Mouse (Mus musculus) kidney, adult 11 months (tissue): ENCODE measurements around the gene Slc13a1.
"Not testable (repeated sequence)": the region's sequence is repeated elsewhere in the genome, so short reads cannot be mapped to it uniquely, and the experiment has no call there.

Source experiments
- DNase-seq: peaks from one replicate; pipeline ENCODE4 v3.0.0; 2022

Gene Slc13a1

DNA sequence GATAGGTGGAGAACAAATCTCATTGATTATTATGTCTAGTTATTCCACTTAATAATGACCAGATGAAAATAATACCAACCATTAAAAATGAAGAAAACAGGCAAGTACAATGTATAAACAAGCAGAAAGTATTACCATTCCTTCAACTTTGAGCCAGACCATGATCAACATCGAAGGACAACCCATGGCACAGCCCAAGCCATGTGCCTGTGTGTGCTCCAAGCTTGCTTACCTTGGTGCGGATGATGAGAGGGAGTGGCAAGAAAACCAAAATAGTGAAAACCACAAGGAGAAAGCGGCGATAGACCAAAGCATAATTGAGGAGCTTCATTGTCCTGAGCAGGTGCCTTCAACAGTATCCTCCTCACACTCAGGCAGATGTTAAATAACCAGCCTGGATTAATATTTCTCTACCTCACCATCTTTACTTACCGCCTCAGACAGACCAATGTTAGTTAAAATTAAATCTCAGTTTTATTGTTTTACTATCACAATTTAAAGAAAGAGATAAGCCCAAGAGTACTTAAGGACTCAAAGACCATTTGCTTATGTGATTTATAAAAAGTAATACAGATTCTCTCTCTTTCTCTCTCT, at the start of gene Slc13a1:
Gene Slc13a1, minus strand, starts transcription at position 359 of the 594 bp plus-strand sequence.
- DNase-seq, result peak; percentile 6

DNA sequence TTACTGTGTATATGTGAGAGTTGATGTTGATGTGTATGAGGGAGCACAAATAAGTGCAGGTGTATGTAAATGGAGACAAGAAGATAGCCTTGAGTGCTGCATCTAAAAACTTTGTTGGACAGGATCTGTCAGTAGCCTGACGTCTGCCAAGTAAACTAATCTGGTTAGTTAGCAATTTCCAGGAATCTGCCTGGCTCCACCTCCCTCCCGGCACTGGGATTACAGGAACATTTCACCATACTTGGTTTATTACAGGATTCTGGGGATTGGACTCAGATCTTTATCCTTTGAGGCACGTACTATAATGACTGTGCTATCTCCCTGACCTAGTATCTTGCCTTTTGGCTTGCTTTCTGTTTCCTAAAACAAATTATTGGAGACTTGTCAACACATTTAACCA, 40.0 kb upstream of the Slc13a1 start:
- no peak for DNase-seq

DNA sequence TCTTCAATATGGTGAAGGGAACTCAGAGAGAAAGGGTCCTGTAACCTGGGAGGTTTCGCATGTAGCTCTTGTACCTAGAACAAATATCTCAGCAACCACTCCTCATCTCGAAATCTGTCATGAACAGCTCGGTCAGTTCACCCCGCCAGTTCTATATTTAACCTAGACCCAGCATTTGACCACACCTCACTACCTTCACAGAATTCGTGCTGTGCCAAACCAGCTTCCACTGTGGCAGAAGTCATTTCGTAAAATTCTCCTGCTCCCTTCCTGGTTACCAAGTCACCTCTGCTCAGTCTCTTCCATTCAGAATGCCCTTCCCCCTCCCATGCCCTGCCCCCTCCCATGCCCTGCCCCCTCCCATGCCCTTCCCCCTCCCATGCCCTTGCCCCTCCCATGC, 34.3 kb upstream of the Slc13a1 start:
- DNase-seq, result no peak

DNA sequence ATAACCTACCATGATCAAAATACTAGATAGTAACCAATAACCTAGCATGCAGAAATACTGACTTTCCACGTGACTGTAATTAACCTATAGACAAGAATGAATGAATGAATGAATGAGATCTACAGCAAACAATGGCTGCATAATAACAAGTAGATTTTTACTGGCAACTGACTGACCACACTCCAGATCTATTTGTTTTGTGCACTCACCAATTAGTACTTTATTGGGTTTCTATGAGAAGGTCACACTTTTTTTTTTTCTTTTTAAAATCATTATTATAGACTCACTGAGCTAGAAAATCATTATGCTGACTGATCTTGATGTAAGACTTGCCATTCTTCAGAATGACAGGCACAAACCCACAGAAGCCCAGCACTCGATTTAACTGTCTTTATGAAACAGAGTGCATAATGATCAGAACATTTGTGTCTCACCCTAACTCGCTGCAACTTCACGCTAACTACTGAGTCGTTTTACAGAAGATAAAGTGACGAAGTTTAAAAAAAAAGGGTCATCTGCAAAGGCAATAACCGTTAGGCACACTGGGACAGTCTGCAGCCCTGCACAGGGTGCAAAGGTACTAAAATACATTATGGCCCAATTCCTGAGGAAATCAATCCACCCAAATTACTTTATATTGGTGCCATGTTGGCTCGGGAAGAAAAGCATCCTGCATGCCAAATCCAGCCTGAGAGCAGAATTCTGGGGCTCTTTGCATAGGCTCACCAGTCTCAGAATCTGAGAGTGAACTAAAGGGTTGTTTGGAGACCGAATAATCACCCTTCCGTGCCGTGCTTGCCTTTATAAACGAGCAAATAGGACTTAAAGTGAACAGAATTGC, 33.0 kb upstream of the Slc13a1 start:
- no peak for DNase-seq

DNA sequence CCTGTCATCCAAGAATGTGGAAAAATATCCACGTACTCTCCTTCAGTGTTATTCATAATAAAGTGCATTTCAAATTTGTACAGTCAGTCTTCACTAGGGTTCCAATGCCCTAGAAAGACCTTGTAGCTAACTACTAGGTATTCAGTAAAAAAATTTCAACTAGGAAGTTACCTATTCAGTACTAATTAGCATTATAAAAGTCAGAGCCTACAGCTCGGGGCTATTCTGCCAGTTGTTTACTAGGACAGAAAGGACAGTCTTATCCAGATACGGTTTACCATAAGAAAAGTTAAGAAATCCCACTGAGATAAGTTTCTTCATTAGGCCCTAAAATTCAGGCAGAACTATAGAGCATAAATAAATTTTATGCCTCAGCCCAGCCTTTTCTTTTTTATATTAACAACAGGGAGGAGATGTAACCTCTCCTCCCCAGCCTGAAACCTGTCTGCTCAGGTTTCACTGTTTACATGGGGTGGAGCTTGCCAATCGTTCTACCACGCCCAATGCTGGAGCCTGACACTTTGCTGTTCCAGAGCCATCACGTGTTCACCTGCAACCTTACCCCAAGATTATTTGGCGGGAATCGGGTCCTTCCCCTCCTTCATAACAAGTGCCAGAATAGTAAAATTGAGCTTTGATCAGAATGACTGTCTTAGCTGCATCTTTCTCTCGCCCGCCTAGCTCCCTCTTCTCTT, 29.8 kb upstream of the Slc13a1 start:
- peak; percentile 37 for DNase-seq

DNA sequence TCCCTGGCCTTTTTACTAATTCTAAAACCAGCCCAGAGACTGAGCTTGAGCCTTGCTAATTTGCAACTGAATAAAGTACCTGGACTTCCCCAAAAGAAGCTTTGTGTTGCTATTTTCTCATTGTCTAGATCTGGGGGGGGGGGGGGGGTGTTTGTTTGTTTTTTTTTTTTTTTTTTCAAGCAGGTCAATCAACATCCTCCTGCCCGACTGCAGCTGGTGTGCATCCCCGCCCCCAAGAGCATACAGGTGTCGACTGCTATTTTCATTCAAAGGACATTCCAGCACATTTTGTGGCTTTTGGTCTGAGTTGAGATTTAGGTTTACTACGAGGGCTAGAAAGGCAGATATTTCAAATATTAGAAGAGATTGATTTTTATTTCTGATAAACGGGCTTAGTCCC, 28.5 kb upstream of the Slc13a1 start:
- DNase-seq, result not testable (repeated sequence)

DNA sequence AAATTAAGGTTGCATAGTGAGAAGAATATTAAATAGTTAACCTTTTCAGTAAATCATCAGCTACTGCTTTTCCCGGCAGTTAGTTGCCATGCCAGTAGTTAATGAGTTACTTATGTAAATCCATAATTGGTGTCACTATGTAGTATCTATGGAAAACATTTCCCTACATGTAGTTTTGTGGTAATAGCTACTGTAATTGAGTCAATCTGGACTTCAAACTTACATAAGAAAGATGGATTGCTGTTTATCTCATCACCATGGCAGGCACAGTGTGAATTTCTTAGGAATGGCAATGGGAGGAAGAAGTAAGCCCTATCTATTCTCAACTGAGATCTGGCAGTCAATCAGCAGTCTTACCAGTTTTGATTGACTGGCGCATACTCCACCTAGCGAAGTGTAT, 15.5 kb upstream of the Slc13a1 start:
- DNase-seq, result no peak

DNA sequence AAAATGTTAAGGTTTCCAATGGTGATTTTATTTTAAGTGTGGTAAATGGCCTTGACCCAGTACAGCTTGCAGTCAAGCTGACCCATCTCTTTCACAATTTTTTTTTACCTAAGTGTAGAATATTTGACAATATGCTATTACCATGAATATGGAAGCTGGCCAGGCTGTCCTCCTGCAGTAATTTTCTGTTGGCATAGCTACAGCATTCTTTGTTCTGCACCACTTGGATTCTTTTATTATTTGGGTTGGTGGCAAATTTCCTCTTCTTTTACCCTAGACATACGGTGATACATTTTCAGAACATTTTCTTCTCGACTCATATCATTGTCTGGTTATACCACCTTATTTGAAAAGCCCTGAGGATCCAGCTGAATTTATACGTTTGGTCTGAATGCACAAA, 7.5 kb upstream of the Slc13a1 start:
- DNase-seq, result no peak

DNA sequence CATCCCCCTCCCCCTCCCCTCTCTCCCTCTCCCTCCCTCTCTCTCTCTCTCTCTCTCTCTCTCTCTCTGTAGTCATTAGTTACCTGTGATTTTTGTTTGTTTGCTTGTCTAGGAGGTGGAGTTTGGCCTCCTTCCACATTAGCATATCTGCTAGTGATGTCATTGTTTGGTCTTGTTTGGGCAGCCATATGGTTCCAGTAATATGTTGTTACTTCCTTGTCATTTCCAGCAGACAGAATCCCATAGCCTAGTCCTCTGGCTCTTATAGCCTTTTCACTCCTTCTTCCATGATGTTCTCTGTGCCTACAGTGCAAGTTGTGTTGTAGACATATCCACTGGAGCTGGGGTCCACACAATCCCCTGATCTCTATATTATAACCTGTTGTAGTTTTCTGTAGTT, 6.1 kb upstream of the Slc13a1 start:
- no peak for DNase-seq

DNA sequence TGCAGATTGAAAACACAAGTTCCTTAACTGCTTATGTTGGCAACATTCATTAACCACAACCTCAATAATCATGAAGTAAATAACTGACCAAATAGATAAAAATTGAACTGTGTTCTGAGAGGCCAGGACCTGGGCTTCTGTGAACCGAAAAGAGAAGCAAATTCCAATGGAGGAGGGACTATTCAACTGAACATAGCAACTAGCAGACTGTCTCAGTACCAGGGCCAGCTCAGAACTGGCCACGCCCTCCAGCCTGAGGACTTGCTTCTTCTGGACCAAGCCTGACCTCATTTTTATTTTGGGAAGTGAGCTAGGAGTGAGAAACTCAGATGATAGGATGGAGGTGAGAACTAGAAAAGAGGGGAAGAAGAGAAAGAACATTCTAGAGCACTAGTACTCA, 4.8 kb upstream of the Slc13a1 start:
- peak; percentile 80 for DNase-seq

DNA sequence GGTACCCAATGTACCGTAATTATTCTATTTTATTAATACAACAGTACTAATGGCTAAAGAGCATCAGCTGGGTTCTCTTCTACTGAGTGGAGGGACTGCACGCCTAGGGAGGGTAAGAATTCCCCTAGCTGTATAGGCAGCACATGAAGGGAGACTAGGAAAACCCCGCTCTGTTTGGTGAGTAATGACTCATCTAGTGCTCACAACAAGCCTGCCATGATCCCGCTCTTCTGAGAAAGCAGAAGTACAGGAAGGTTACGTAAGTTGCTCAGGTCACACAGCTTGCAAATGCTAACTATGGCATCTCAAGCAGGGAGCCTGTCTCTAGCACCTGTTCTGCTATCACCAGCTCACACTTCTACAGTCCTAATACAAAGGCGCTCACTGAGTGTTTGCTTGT, 1.1 kb downstream of the Slc13a1 start:
- peak; percentile 27 for DNase-seq

DNA sequence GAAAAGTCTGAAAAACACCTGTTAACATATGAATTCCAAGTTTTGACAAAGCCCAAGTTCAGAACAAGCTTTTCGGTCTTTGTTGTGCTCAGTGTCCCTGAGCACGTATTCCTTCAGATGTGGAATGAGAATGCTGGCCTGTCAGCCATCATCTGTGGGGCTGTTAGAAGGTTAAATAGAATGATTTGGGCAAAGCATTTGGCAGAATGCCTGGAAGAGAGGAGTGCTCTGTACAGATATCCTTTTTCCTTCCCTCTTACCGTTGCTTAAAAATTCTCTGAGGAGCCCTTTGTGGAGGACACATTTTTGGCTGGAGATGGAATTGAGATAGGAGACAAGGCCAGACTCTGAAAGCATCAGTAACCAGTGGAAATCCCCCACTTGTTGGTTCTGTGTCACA, 2.6 kb downstream of the Slc13a1 start:
- DNase-seq, result peak; percentile 19

DNA sequence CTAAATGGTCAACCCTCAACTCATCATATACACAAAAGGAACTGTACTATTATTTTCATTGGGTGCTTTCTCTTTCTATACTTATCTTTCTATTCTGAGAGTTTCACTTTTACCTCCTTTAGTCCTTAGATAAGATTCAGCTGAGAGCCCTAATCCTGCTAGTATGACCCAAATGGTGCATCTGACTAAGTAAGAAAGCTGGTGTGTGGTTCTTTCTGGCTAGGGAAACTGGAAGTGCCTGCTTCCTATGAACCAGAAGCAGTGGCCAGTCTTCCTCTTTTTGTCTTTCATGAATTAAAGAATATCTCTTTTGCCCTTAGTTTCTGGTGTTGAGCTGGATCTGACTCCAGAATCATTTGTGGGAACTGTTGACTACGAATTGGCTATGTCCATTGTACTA, 8.1 kb downstream of the Slc13a1 start:
- no peak for DNase-seq

DNA sequence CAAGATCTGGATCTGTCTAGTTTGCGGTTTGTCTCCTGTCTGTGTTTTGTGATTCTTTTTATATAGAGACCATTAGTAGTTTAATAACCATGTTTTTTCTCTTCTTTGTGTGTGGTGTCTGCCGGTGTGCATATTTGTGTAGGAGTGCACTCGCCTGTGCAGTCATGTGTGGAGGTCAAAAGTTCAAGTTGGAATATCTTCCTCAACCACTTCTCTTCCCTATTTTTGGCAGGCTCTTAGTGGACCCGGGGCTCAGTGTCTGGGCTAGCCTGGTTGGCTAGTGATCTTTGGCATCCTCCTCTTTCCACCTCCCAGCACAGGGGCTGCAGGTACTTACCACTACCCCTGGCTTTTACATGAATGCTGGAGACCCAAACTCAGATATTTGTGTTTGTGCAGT, 13.0 kb downstream of the Slc13a1 start:
- peak; percentile 31 for DNase-seq

DNA sequence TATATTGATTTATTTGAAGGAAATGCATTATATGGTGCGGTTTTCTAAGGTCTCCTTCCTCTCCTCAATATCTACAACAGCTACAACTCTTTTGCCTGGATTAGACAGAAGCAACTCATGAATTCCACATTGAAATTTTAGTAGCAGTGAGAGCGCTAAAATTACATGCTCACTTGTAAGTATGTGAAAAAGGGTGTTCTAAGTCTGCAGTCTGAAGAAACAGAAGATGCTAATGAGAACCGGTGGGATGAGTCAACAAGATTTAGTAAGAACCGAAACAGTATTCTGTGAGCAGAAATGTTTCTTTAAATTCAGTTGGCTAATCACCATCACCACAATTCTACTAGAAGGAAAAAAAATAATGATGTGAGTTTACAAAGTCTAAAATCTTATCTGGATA, 34.9 kb downstream of the Slc13a1 start:
- DNase-seq, result no peak

DNA sequence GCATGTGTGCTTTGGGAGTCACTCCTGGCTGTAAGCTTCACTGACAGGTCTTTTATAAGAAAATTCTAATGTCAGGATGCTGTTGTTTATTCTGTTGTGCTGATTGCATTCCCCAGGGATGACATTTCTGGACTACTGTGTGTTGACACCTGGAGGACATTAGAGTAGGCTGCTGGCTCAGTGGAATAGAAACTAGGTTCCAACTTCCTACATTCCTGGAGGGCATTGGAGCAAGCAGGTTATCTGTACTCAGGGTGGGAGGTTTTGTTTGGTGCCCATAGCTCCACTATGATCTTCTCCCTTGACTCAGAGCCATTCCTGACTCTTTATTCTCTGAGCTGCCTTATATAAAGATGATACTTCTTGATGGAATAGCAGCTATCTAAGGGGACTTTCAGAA, 45.3 kb downstream of the Slc13a1 start:
- DNase-seq, result no peak

DNA sequence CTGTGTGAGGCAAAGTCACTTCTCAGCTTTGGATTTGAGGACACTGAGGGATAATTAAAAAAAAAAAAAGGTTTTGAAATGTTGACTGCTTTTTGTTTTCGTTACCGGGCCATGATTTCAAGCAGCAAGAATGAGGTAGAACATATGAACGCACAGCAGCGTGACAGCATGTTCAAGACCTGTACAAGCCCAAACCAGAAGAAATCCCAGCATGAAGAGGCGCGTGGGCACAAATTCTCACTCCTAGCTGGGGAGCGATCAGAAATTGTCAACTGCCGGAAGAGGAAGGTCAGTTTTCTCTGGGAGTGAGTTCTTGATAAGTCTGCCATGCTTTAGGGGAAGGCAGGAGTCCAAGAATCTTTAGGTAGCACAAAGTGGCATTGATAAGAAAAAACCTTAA, 56.3 kb downstream of the Slc13a1 start:
- no peak for DNase-seq

DNA sequence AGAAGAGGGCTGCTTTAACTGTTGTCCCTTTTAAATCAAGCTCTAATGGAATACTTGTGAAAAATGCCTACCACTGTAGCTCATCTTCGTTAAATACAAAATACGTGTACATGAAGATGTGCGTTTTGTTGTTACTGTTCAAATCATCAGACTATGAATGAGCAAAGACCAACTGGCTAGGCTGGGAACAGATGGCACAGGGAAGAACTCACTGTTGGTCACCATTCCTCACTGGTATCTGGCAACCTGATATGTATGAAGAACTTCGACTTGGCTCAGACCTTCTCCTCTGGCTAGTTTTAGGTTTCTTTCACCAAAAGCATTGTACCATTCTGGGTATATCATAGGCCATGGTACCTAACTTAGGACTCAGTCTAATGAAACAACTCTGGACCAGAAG, 59.4 kb downstream of the Slc13a1 start:
- no peak for DNase-seq

DNA sequence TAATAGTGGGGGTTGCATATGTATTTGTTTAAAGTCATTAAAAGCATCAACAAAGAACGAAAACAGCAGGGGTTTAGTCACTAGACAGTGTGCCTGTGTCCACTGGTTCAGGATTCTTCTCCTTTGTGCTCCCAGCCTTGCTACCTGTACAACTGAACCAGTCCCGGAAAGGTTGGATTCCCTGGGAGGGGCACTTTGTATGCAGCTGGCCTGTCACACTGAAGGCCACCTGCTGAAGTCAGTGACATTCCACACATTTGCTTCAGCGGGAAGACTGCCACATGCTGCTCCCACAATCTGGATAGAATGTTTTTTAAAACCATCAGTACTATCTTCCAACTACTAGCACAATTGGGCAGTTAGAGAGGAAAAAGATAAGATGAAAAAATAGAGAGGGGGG, 61.7 kb downstream of the Slc13a1 start:
- no peak for DNase-seq

DNA sequence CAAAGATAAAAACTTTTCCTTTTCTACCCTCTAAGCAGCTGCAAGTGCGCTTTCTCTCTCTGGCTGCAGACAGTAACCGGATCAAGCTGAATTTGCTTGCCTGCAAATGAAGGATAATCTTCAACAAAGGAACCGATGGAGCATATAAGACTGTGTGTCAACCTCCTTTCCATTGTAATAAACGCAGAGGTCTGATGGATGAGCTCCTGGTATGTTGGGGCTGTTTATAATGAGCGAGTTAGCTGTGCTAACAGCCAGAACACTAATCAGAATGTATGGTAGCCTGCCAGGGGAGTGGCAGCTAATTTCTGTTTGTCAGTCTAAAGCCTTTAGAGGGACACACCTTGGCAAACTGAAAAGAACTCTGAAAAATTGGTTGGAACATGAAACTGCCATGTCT, 62.2 kb downstream of the Slc13a1 start:
- DNase-seq, result no peak

DNA sequence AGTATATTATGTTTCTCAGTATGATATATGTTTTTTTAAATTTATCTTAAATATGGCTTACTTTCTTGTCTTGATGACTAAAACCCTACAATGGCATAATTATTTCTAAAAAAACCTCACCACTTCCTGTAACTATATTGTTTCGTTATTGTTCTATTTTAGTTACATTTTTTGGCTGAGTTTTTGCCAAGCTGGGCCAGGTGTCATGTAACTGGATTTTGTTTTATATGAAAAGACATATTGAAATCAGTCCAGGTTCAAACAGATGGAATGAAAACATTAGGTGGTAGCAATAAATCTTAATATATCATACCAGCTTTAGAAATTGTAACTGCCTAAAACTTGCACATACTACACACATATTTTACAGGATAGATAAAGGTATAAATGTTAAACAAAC, 66.6 kb downstream of the Slc13a1 start:
- no peak for DNase-seq

DNA sequence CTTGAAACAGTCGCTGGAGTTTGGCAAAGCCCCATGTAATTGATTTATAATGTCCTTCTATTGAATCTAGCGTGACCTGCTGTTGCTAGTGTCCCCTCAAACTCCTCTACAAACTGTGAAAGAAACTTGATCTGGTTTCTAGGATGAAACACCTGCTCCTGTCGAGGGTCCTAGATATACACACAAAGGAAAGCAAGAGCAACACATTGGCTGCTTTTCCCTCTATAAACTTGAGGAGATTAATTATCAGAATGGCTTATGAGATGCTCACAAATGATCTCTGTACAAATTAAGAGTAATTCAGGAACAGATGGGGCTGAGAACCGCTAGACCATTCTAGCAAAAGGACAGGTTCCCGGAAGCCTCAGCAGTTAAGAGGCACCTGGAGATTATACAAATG, 67.2 kb downstream of the Slc13a1 start:
- DNase-seq, result no peak

DNA sequence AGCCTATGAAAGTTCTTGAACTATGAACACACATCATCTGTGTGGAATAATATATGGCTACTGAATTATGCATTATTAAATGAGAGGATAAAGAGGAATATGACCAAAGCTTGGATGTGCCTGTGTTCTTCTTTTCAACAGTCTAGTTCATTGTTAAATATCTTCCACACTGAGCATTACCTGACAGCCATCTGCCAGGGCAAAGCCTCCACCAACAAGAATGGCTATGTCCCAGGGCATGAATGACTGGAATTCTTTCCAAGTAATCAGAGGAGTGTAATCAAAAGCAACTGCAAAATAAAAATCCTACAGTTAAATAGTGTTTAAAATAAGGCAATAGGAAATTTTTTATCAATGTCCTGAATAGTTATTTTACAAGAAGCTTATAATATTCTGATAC, 70.5 kb downstream of the Slc13a1 start:
- no peak for DNase-seq

DNA sequence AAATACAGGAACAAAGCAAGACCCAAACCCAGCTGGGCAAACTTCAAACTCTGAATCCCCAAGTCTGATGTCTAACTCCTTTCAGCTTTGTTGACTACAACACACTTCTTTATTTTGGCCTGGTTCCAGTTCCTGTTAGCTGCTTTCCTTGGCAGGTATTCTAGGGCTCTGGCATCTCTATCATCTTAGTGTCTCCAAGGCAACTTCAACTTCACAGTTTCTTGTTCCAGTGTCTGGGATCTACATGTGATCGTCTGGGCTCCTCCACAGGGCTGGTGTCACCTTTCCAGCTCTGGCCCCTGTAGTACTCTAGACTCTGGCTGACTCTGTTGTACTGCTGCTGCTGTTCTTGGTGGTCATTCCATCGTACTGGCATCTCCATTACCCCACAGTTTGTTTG, 91.8 kb downstream of the Slc13a1 start:
- no peak for DNase-seq
